Mouse (Mus musculus) stomach, postnatal 0 days (tissue): ENCODE results near the gene Golga2. TPM values are rescaled to one million over a fixed set of nuclear protein-coding genes. Genes with fewer than 3 reads are reported as not detected.

ENCODE experiments used
- ATAC-seq: fragments of 200-750 bp; cut with Nextera tagmentation; 2 replicates; pipeline ENCODE4 v1.8.0; 2017; ENCODE audit not compliant: low FRiP score, low TSS enrichment
- DNase-seq: peaks from one replicate; pipeline ENCODE4 v3.0.0-alpha.2; 2016; ENCODE audit warnings: low spot score
- H3K27ac ChIP-seq: fragments of 300-500 bp; sonication (generic); replicated peaks from 2 replicates; pipeline ENCODE4 v1.5.1; 2014; ENCODE audit warnings: mild to moderate bottlenecking, control low read depth
- H3K27me3 ChIP-seq: fragments of 300-500 bp; sonication (generic); 2 replicates; pipeline ENCODE4 v1.6.1; 2014; ENCODE audit warnings: low read length; ENCODE audit not compliant: control insufficient read depth, insufficient read depth
- H3K36me3 ChIP-seq: fragments of 300-500 bp; sonication (generic); 2 replicates; pipeline ENCODE4 v1.6.1; 2014; ENCODE audit warnings: low read length, mixed read lengths; ENCODE audit not compliant: control insufficient read depth, insufficient read depth
- H3K4me1 ChIP-seq: fragments of 300-500 bp; sonication (generic); replicated peaks from 2 replicates; pipeline ENCODE4 v1.6.1; 2014; ENCODE audit warnings: antibody characterized with exemption; ENCODE audit not compliant: control insufficient read depth, insufficient read depth
- H3K4me2 ChIP-seq: fragments of 300-500 bp; sonication (generic); replicated peaks from 2 replicates; pipeline ENCODE4 v1.6.1; 2014; ENCODE audit warnings: low read depth, mild to moderate bottlenecking, control low read depth, moderate library complexity
- H3K4me3 ChIP-seq: fragments of 300-500 bp; sonication (generic); 2 replicates; pipeline ENCODE4 v1.5.1; 2014; ENCODE audit warnings: low read depth, low read length, control low read depth
- H3K9ac ChIP-seq: fragments of 300-500 bp; sonication (generic); 2 replicates; pipeline ENCODE4 v1.6.1; 2014; ENCODE audit warnings: mild to moderate bottlenecking, low read length, control low read depth, mixed read lengths
- H3K9me3 ChIP-seq: fragments of 300-500 bp; sonication (generic); 2 replicates; pipeline ENCODE4 v1.6.1; 2016; ENCODE audit warnings: low read length; ENCODE audit not compliant: control insufficient read depth
- CTCF ChIP-seq: IDR thresholded peaks from 2 replicates; pipeline ENCODE4 v1.5.1; 2016; ENCODE audit warnings: antibody characterized with exemption, low read depth, mild to moderate bottlenecking, moderate library complexity
- EP300 ChIP-seq: optimal IDR thresholded peaks from 2 replicates; pipeline ENCODE3; 2016; ENCODE audit warnings: antibody characterized with exemption
- WGBS: fragments of 180-500 bp; shearing (Covaris S2); extraction: QIAGEN DNeasy Blood & Tissue Kit; methylation state at CpG from one replicate; pipeline ENCODE4 v1.1.7; 2014; 5-methylcytosine and 5-hydroxymethylcytosine counted together
- polyA plus RNA-seq: library from polyadenylated mRNA; unstranded; fragments of >200 nt; fragmentation: Nextera tagmentation; extraction: Ambion mirVana; gene quantifications from 2 replicates; pipeline ENCODE4 v1.2.1, GENCODE M21; 2015

Golga2 gene
- polyA plus RNA-seq, 1 experiment from 2014 or later, result 18.1 TPM

DNA sequence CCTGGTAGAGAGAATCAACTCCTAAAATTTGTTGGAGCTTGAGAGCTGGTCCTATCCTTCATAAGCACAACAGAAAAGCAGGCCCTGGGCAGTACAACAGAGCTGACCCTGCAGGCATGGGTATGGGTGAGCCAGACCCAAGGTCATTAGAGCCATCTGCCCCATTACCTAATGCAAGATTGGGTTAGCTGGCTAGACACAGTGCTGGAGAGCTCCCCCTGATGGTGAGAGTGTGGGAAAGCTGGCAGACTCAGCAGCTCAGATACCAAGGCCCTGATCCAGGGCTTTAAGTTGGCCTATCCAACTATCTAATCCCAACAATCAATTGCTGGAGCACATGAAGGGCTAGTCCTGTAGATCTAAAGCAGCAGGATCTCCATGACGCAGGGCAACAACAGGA, 4.5 kb upstream of the Golga2 start:
- Histone ChIP-seq H3K9ac (no peak overlapping the region), H3K4me1 (0 out of 2 replicates have a peak, but pooled peaks cover 3% of the 10 kb centered on the region), H3K27ac (no peak overlapping the region), H3K4me2 (no peak overlapping the region), H3K27me3 (no peaks in the 10 kb centered on the region), H3K36me3 (peaks cover 14% of the 10 kb centered on the region), H3K4me3 (no peak overlapping the region), H3K9me3 (no peaks in the 10 kb centered on the region)
- peak; percentile 63 for DNase-seq
- no peak; the same call in 1 of the 2 replicates for ATAC-seq
- WGBS, result 69% methylated on average over 1 of the region's 1 CpGs
- TF ChIP-seq EP300 (no peak), CTCF (peak; percentile 80)

DNA sequence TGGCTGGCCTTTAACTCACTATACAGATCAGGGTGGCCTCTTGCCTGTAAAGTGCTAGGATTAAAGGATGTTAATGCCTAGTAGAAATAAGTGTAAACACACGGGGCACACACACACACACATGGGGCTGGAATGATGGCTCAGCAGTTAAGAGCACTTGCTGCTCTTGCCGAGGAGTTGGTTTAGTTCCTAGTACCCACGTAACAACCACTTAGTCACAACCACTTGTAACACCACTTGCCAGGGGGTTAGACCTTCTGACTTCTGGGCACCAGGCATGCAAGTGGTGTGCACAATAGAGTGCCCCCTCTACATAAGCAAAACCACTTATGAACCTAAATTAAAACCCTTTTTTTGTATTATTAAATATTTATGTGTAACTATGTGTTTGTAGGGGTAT, 3.2 kb upstream of the Golga2 start:
- H3K36me3 ChIP-seq, result peaks cover 14% of the 10 kb centered on the region
- H3K27ac ChIP-seq, result no peak overlapping the region
- no peaks in the 10 kb centered on the region for H3K9me3 ChIP-seq
- H3K4me3 ChIP-seq, result no peak overlapping the region
- 0 out of 2 replicates have a peak, but pooled peaks cover 3% of the 10 kb centered on the region for H3K4me1 ChIP-seq
- TF ChIP-seq EP300 (no peak), CTCF (no peak)
- ATAC-seq, result no peak
- no peak overlapping the region for H3K4me2 ChIP-seq
- no peak for DNase-seq
- H3K9ac ChIP-seq, result no peak overlapping the region
- 65% methylated on average over 3 of the region's 3 CpGs for WGBS
- no peaks in the 10 kb centered on the region for H3K27me3 ChIP-seq

GRCm38 (mm10) chr2:32287923-32288367, 761 bp downstream of the Golga2 start, which contains the start of gene Swi5:
Gene Swi5 (minus strand): TSS chr2:32288075.
- Histone ChIP-seq H3K9me3 (no peaks in the 10 kb centered on the region), H3K4me1 (0 out of 2 replicates have a peak, but pooled peaks cover 3% of the 10 kb centered on the region), H3K4me3 (peak within 1 kb of the TSS; percentile 85), H3K4me2 (peak within 1 kb of the TSS; percentile 76), H3K27ac (peak within 1 kb of the TSS; percentile 90), H3K9ac (peak within 1 kb of the TSS; percentile 94), H3K36me3 (peaks cover 14% of the 10 kb centered on the region), H3K27me3 (no peaks in the 10 kb centered on the region)
- DNase-seq (peak; percentile 99), ATAC-seq (peak; percentile 99)
- TF ChIP-seq CTCF (0 out of 2 replicates have a peak, but pooled peaks have one; percentile 8), EP300 (no peak)
- under 1% methylated on average over 38 of the region's 41 CpGs for WGBS

DNA sequence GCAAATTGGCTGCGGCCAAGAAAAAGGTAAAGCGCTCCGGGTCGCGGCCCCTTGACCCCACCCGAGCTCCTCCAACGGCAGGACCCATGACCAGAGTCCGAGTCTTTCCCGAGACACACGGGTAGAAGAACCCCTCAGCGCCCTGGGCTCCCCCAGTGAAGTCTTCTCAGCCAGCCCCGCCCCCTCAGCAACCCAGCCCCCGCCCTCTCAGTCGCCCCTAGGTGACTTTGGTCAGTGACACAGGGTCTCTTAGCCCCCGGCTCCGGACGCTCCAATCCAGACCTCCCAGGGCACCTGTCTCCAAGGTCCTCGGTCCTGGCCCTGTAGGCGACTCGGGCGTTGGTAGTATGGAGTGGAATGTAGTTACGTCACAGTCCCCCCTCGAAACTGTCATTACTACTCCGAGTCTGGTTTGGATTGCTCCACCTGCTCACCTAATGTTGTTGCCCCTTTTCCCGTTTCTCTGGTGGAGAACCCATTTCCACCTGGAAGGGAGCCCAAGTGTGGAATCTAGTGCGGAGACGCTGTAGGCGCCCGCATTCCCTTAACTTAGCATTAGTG, 1.3 kb downstream of the Golga2 start:
- under 1% methylated on average over 28 of the region's 29 CpGs for WGBS
- H3K4me1 ChIP-seq, result 0 out of 2 replicates have a peak, but pooled peaks cover 3% of the 10 kb centered on the region
- DNase-seq (no peak), ATAC-seq (peak; percentile 63)
- peaks cover 14% of the 10 kb centered on the region for H3K36me3 ChIP-seq
- TF ChIP-seq CTCF (0 out of 2 replicates have a peak, but pooled peaks have one; percentile 4), EP300 (no peak)
- H3K27ac ChIP-seq, result peak overlapping the region; percentile 82
- peak overlapping the region; percentile 85 for H3K4me3 ChIP-seq
- H3K9ac ChIP-seq, result peak overlapping the region; percentile 79
- H3K27me3 ChIP-seq, result no peaks in the 10 kb centered on the region
- no peaks in the 10 kb centered on the region for H3K9me3 ChIP-seq
- peak overlapping the region; percentile 76 for H3K4me2 ChIP-seq

DNA sequence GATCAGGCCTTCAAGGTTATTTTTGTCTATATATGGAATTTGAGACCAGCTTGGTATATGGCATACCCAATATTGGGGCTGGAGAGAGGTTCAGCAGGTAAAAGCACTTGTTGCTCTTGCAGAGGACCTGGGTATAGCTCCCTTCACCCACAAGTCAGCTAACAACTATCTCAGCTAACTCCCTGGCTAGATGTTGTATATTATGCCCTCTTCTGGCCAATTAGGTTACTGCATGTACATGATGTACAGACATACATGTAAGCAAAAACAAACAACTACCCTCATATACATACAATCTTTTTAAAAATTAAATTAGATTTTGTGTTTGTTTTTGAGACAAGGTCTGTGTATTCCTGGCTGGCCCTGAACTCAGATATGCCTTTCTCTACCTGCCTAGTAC, 2.4 kb downstream of the Golga2 start:
- H3K9ac ChIP-seq, result no peak overlapping the region
- TF ChIP-seq EP300 (no peak), CTCF (peak; percentile 76)
- H3K27me3 ChIP-seq, result no peaks in the 10 kb centered on the region
- H3K4me2 ChIP-seq, result peak overlapping the region; percentile 76
- no peak for DNase-seq
- no peaks in the 10 kb centered on the region for H3K9me3 ChIP-seq
- no peak overlapping the region; the same call in 1 of the 2 replicates for H3K4me3 ChIP-seq
- peaks cover 6% of the 10 kb centered on the region; the same call in 1 of the 2 replicates for H3K36me3 ChIP-seq
- H3K4me1 ChIP-seq, result 0 out of 2 replicates have a peak, but pooled peaks cover 3% of the 10 kb centered on the region
- H3K27ac ChIP-seq, result no peak overlapping the region
- ATAC-seq, result no peak

DNA sequence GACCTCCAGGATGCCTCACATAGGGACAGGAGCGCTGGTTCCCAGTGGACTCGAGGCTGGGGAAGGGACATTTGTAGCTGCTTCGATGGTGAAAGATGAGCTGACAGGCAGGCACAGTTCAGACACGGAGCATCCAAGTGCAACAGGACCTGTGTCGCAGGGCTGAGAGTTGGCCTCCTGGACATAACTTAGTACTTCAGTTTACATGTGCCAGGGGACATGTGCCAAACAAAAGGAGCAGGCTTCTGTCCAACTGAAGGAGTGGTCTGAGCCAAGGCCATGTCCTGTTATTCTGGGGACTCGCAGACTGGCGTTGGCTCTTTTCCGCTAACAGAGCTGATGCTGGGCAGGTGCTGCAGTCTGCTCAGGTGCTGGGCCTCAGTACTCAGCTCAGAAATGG, 7.2 kb downstream of the Golga2 start:
- Histone ChIP-seq H3K4me2 (no peak overlapping the region), H3K4me1 (no peaks in the 10 kb centered on the region), H3K27me3 (no peaks in the 10 kb centered on the region), H3K4me3 (no peak overlapping the region), H3K27ac (no peak overlapping the region), H3K36me3 (peaks cover 19% of the 10 kb centered on the region), H3K9me3 (no peaks in the 10 kb centered on the region), H3K9ac (no peak overlapping the region)
- no peak for TF ChIP-seq EP300
- TF ChIP-seq CTCF, result no peak
- DNase-seq (no peak), ATAC-seq (no peak)
- WGBS, result 74% methylated on average over 8 of the region's 8 CpGs
